Mouse (Mus musculus) CD8-positive naive resting alpha-beta T cell, adult 57 days (primary cell): ENCODE data around the gene Far2. TPM values are rescaled to one million over a fixed set of nuclear protein-coding genes. Genes with fewer than 3 reads are reported as not detected.

Experiments used
- total RNA-seq: library from RNA; stranded (reverse); gene quantifications from one replicate; pipeline ENCODE4 v1.2.4, GENCODE M21; 2023

The Far2 gene
- not detected for total RNA-seq

DNA sequence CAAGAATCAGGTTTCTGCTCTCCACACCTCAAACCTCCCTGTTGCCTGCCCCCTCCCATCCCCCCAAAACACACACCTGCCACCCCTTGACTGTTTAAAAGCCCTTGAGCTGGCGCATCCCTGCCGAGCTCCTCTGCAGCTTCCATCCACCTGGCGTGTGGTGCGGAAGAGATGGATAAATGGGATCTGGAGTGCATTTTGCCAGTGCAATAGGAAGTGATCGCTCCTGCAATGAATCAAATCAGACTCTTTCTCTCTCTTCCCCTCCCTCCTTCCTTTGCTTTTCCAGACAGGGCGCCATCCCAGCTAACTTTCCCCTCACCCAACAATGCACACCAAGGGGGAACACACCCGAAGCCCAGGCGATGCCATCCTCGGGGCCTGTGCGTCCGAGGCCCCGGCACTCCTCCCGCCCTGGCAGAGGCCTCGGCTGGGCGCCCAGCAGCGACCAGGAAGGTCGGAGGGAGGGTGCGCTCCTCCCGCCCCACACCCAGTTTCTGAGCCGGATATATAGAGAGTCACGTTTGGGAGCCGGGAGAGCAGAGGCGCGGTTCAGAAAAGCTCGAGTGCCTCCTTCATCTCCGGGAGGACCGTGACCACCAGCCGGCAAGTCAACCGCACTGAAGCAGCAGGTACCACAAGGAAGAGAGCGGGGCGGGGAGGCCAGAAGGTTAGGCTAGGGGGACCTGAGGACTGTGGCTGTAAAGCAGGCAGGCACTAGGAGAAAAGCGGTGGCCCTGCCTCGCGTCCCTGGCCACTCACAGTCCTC lies at the start of gene Far2:
Gene Far2, plus strand, starts transcription at position 379 of the 769 bp plus-strand sequence.

GRCm38 (mm10) chr6:148211897-148212680 lies 165.0 kb downstream of the Far2 start, which contains the start of gene Ergic2:
Gene Ergic2, minus strand, starts transcription at chr6:148212374.

Other genes starting within 250 kb of the Far2 start
- 96.6 TPM for gene Ergic2, start 165.1 kb downstream of the Far2 start, total RNA-seq